Mouse (Mus musculus) frontal cortex, postnatal 25 days (tissue): ENCODE measurements at regions not wholly inside any gene's neighbourhood (a gene's known extent, or its start where the extent isn't known, plus 50 kb on each side); places are given as distances from the start of the nearest gene placed in this dataset.

Source experiments
- DNase-seq, 2 experiments: peaks; one replicate each; pipeline ENCODE4 v3.0.0; 2022; ENCODE audit warnings: low spot score in 2 of 2

- no peak for DNase-seq
These were observed 831.3 kb downstream of the Adgrl2 start for GRCm38 (mm10) chr3:148159059-148159458.

GRCm38 (mm10) chr3:148158533-148158932 lies 831.8 kb downstream of the Adgrl2 start:
- no peak for DNase-seq

- no peak for DNase-seq
These were observed 846.6 kb downstream of the Adgrl2 start for GRCm38 (mm10) chr3:148143776-148144175.

GRCm38 (mm10) chr3:148136791-148137251 lies 853.5 kb downstream of the Adgrl2 start:
- DNase-seq = no peak

- no peak for DNase-seq
These were observed 855.7 kb downstream of the Adgrl2 start for GRCm38 (mm10) chr3:148134646-148135045.

GRCm38 (mm10) chr3:148115576-148115975 lies 874.8 kb downstream of the Adgrl2 start:
- no peak for DNase-seq

- DNase-seq = no peak
These were observed 878.2 kb downstream of the Adgrl2 start for GRCm38 (mm10) chr3:148112204-148112603.

GRCm38 (mm10) chr3:148107031-148107430 lies 883.3 kb downstream of the Adgrl2 start:
- DNase-seq = no peak

- no peak for DNase-seq
These were observed 896.4 kb downstream of the Adgrl2 start for GRCm38 (mm10) chr3:148093930-148094329.

GRCm38 (mm10) chr3:148075841-148076240 lies 914.5 kb downstream of the Adgrl2 start:
- no peak for DNase-seq

- no peak for DNase-seq
These were observed 923.7 kb downstream of the Adgrl2 start for GRCm38 (mm10) chr3:148066701-148067100.

- DNase-seq = no peak
These were observed 934.3 kb downstream of the Adgrl2 start for GRCm38 (mm10) chr3:148056074-148056473.

- DNase-seq = no peak
These were observed 937.8 kb downstream of the Adgrl2 start for GRCm38 (mm10) chr3:148052516-148052915.

- no peak for DNase-seq
These were observed 942.1 kb downstream of the Adgrl2 start for GRCm38 (mm10) chr3:148048247-148048646.

GRCm38 (mm10) chr3:148032532-148032931 lies 957.8 kb downstream of the Adgrl2 start:
- no peak for DNase-seq

- DNase-seq = no peak
These were observed 984.5 kb downstream of the Adgrl2 start for GRCm38 (mm10) chr3:148005831-148006230.

GRCm38 (mm10) chr3:148004006-148004405 lies 986.3 kb downstream of the Adgrl2 start:
- DNase-seq = no peak

- DNase-seq = no peak
These were observed 990.9 kb downstream of the Adgrl2 start for GRCm38 (mm10) chr3:147999330-147999953.

- DNase-seq = no peak
These were observed 998.6 kb downstream of the Adgrl2 start for GRCm38 (mm10) chr3:147991738-147992137.

GRCm38 (mm10) chr3:147990831-147991230 lies 999.5 kb downstream of the Adgrl2 start:
- DNase-seq = no peak

GRCm38 (mm10) chr3:147982831-147983230 lies 1007.5 kb downstream of the Adgrl2 start:
- DNase-seq = no peak

- DNase-seq = no peak
These were observed 1008.7 kb downstream of the Adgrl2 start for GRCm38 (mm10) chr3:147981621-147982020.

GRCm38 (mm10) chr3:147976579-147976978 lies 1013.8 kb downstream of the Adgrl2 start:
- no peak for DNase-seq

GRCm38 (mm10) chr3:147976069-147976468 lies 1014.3 kb downstream of the Adgrl2 start:
- DNase-seq = no peak
